Mouse (Mus musculus): ENCODE results near the gene Tmem80. TPM values are rescaled to one million over a fixed set of nuclear protein-coding genes. Genes with fewer than 3 reads are reported as not detected.

Tmem80 gene
- polyA plus RNA-seq, 1 experiment: not detected

DNA sequence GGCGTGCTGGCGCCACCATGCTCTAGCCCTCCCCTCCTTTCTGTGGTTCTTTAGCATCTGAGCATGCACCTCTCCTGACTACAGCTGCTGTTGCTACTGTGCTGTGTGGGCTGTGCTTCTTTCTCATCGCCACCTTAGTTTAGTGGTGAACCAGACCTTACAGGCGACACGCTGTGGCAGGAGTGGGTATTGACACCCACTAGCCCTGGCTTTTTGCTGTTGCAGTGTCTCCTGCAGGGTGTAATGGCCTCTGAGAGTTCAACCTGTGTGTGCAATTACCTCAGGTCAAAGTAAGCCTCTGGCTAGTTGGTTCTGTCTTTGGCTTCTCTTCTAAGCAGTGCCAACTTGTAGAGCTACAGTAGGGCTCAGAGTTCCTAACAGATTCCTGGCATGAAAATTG lies 11.6 kb upstream of the Tmem80 start:
- WGBS: 66% methylated on average over 5 of the region's 5 CpGs
- no peak for TF ChIP-seq POLR2A (IDR thresholded peaks at IDR 0.05; ENCODE audit: insufficient read depth, low read depth, low read length)
- TF ChIP-seq CTCF (IDR thresholded peaks at IDR 0.05; ENCODE audit: insufficient read depth, low read depth, low read length): no peak
- H3K4me3 ChIP-seq (ENCODE audit: insufficient read depth, low read depth, low read length): no peak overlapping the region

DNA sequence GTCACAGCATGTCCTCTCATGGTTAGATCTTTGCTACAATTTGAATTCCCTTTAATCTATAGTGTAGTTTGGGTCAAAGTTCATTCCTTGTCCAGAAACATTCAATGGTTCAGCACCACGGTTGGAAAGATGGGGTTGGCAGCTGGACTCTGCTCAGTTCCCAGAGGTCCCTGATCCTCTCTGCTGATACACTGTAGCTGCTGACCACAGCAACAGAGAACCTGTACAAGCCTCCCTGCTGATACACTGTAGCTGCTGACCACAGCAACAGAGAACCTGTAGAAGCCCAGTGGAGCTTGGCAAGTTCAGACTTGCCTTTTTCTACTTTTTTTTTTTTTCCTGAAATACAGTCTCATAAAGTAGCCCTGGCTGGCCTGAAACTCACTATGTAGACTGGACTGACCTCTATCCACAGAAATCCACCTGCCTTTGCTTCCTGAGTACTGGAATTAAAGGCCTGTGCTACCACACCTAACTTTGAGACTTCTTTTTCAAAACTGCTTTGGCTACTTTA lies 9.9 kb upstream of the Tmem80 start:
- Histone ChIP-seq H3K27ac (ENCODE audit: insufficient read depth, low read depth, low read length) (no peak overlapping the region), H3K4me3 (ENCODE audit: insufficient read depth, low read depth, low read length) (no peak overlapping the region), H3K4me1 (ENCODE audit: control insufficient read depth, insufficient read depth, low read length) (no peaks in the 10 kb centered on the region)
- TF ChIP-seq CTCF (IDR thresholded peaks at IDR 0.05; ENCODE audit: insufficient read depth, low read depth, low read length): no peak
- no peak for TF ChIP-seq POLR2A (IDR thresholded peaks at IDR 0.05; ENCODE audit: insufficient read depth, low read depth, low read length)
- 68% methylated on average over 1 of the region's 1 CpGs for WGBS

More for the DNA sequence above, 11.6 kb upstream of the Tmem80 start:
- H3K27ac ChIP-seq (ENCODE audit: insufficient read depth, low read depth, low read length): no peak overlapping the region
- H3K4me1 ChIP-seq (ENCODE audit: control insufficient read depth, insufficient read depth, low read length): no peaks in the 10 kb centered on the region

DNA sequence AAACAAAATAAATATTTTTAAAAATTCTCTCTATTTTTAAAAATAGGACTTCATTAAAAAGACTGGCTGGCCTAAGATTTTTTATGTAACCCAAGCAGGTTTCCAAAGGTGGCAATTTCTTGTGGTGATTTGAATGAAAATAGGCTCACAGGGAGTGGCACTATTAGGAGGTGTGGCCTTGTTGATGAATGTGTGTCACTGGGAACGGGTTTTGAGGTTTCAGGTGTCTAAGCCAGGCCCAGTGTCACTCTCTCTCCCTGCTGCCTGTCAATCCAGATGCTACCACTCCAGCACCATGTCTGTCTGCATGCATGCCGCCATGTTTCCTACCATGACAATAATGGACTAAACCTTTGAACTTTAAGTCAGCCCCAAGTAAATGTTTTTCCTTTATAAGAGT lies 8.1 kb upstream of the Tmem80 start:
- no peak overlapping the region for H3K27ac ChIP-seq (ENCODE audit: insufficient read depth, low read depth, low read length)
- H3K4me1 ChIP-seq (ENCODE audit: control insufficient read depth, insufficient read depth, low read length): no peaks in the 10 kb centered on the region
- no peak overlapping the region for H3K4me3 ChIP-seq (ENCODE audit: insufficient read depth, low read depth, low read length)
- TF ChIP-seq POLR2A (IDR thresholded peaks at IDR 0.05; ENCODE audit: insufficient read depth, low read depth, low read length) (no peak), CTCF (IDR thresholded peaks at IDR 0.05; ENCODE audit: insufficient read depth, low read depth, low read length) (no peak)
- 80% methylated on average over 2 of the region's 2 CpGs for WGBS

DNA sequence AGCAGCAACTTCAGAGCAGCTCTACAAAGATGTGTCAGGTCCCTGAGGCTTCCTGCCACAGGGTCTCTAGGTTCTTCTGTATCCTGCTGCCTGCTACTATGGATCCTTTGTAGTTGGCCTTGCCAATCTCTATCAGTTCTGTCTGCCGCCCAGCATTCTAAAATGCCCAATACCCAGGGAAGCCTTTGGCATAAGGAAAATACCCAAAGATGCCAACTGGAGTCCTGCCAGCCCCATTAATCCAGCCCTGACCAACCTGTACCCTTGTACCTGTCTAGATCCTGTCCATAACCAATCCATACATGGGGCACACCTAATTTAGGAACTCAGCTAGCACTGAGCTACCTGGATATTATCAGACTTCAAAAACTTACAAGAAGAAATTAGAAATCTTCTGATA lies 2.9 kb upstream of the Tmem80 start:
- no peak for TF ChIP-seq CTCF (IDR thresholded peaks at IDR 0.05; ENCODE audit: insufficient read depth, low read depth, low read length)
- TF ChIP-seq POLR2A (IDR thresholded peaks at IDR 0.05; ENCODE audit: insufficient read depth, low read depth, low read length): no peak
- no peak overlapping the region for H3K4me3 ChIP-seq (ENCODE audit: insufficient read depth, low read depth, low read length)
- no peak overlapping the region for H3K27ac ChIP-seq (ENCODE audit: insufficient read depth, low read depth, low read length)
- 58% methylated on average over 1 of the region's 1 CpGs for WGBS
- H3K4me1 ChIP-seq (ENCODE audit: control insufficient read depth, insufficient read depth, low read length): peaks cover 9% of the 10 kb centered on the region

DNA sequence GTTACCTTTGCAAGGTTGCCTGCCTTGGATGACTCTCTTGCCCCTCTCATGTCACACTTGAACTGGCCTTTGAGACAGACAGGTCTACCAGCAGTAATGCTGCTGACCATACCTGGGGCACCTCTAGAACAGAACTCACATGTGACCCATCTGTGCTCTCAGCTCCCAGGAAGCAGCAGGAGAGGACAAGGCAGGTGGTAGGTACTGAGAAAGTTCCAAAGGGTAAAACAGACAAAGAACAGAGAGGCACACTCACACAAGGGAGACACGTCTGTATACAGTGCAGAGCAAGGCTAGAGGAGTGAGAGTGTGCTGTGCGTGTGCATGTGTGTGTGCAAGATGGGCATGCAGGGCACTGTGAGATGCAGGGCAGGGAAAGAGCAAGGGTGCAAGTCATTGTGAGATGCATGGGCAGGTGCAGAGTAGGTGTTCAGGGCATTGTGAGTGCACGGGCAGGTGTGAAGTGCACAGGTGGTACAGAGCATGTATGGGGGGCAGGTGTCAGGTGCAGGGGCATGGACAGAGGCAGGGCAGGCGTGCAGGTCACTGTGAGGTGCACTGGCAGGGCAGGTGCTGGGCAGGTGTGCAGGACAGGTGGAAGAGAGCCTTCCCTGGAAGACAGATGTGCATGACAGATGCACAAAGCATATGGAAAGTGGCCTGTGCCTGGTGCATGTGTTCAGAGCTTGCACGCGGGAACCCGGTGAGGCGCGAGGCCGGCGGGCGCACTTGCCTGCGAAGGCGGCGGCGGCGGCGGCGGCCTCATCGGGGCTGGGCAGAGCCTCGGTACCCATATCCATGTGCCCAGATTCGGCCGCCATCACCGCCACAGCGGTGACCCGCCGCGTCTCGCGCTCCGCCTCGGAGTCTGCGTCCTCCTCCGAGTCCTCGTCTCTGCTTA lies 743 bp upstream of the Tmem80 start:
- Histone ChIP-seq H3K27ac (ENCODE audit: insufficient read depth, low read depth, low read length) (peak overlapping the region; percentile 57; the same call in 1 of the 2 replicates), H3K4me1 (ENCODE audit: control insufficient read depth, insufficient read depth, low read length) (peaks cover 9% of the 10 kb centered on the region), H3K4me3 (ENCODE audit: insufficient read depth, low read depth, low read length) (peak overlapping the region; percentile 61)
- 7% methylated on average over 19 of the region's 35 CpGs for WGBS
- TF ChIP-seq POLR2A (IDR thresholded peaks at IDR 0.05; ENCODE audit: insufficient read depth, low read depth, low read length) (no peak), CTCF (IDR thresholded peaks at IDR 0.05; ENCODE audit: insufficient read depth, low read depth, low read length) (no peak)

DNA sequence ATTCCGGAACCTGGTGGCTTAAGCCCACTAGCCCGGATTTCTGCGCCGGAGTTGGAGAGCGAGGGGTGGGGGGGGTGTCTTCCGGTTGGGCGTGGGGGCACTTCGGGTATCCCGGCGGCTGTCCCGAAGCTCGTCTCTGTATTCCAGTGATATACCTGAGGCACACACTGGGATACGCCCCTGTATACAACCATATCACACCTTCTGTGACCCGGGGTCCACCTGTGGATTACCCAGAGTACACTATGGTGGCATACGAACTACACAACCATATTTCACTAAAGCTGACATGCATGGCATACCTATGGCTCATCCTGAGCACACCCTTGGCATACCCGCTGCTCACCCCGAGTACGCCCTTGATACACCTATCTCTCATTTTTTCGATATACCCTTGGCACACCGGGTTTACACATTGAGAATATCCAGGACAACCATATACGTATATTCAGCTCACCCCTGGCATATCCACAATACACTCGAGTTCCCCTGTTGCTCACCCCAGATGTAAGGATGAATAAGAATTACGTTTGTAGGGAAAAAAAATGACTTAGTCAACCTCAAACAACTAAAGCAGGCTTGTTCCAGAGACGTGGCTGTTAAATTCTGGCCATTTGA lies 943 bp downstream of the Tmem80 start:
- no peak for TF ChIP-seq CTCF (IDR thresholded peaks at IDR 0.05; ENCODE audit: insufficient read depth, low read depth, low read length)
- TF ChIP-seq POLR2A (IDR thresholded peaks at IDR 0.05; ENCODE audit: insufficient read depth, low read depth, low read length): no peak
- peak overlapping the region; percentile 61 for H3K4me3 ChIP-seq (ENCODE audit: insufficient read depth, low read depth, low read length)
- peaks cover 9% of the 10 kb centered on the region for H3K4me1 ChIP-seq (ENCODE audit: control insufficient read depth, insufficient read depth, low read length)
- peak overlapping the region; percentile 64 for H3K27ac ChIP-seq (ENCODE audit: insufficient read depth, low read depth, low read length)
- WGBS: 11% methylated on average over 24 of the region's 24 CpGs

DNA sequence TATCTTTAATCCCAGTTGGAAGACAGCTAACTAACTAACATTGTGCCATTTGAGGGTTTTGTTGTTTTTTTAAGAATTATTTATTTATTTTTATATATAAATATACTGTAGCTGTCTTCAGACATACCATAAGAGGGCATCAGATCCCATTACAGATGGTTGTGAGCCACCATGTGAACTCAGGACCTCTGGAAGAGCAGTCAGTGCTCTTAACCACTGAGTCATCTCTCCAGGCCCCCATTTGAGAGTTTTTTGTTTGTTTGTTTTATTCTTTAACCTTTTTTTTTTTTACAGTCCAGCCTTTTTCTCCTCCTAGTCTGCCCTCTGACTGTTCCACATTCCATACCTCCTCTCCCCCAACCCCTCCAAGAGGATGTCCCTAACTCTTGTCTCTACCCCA lies 3.2 kb downstream of the Tmem80 start:
- peaks cover 12% of the 10 kb centered on the region for H3K4me1 ChIP-seq (ENCODE audit: control insufficient read depth, insufficient read depth, low read length)
- no peak overlapping the region for H3K4me3 ChIP-seq (ENCODE audit: insufficient read depth, low read depth, low read length)
- no peak overlapping the region for H3K27ac ChIP-seq (ENCODE audit: insufficient read depth, low read depth, low read length)
- TF ChIP-seq POLR2A (IDR thresholded peaks at IDR 0.05; ENCODE audit: insufficient read depth, low read depth, low read length) (no peak), CTCF (IDR thresholded peaks at IDR 0.05; ENCODE audit: insufficient read depth, low read depth, low read length) (no peak)

DNA sequence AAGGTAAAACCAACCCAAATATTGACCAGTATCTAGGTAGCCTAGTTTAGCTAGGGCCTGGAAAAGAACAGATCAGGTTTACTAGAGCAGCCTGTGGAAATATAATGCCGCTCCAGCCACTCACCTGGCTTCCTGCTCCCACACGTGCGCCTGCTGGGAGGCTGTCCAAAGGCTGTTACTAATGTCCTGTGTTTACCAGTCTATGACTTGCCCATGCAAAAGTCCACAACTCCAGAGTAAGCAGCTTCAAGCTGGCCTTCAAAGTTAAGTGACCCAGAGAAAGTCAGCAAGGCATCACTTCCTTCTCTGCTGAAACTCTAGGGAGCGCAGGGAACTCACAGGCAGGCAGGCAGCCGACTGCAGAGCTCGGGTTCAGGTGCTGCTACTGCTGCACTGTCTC lies 4.5 kb downstream of the Tmem80 start:
- no peak overlapping the region for H3K27ac ChIP-seq (ENCODE audit: insufficient read depth, low read depth, low read length)
- H3K4me1 ChIP-seq (ENCODE audit: control insufficient read depth, insufficient read depth, low read length): peaks cover 3% of the 10 kb centered on the region; the same call in 1 of the 2 replicates
- TF ChIP-seq CTCF (IDR thresholded peaks at IDR 0.05; ENCODE audit: insufficient read depth, low read depth, low read length) (no peak), POLR2A (IDR thresholded peaks at IDR 0.05; ENCODE audit: insufficient read depth, low read depth, low read length) (no peak)
- WGBS: 82% methylated on average over 6 of the region's 6 CpGs
- no peak overlapping the region for H3K4me3 ChIP-seq (ENCODE audit: insufficient read depth, low read depth, low read length)

DNA sequence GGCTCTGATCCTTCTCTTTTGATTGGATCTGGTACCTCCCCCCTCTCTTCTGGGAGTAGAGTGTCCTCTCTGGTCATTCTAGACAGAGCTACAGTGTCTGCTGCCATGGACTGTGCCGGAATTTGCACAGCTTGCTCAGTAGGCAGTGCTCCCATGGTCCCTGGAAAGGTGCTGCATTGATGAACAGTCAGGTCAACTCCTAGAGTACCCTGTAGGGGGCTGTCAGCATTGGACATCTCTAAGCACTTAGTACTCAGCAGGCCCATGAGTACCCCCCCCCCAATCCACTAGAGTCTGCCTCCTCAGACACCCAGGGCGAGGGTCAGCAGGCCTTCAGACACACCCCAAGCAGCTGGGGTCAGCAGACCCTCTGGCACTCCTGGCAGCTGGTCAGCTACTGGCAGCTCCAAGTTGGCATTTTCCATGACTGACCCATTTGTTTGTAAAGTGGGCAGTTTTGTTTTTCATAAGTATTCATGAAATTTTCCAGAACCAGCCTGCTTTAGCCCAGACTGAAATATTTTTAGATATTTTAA lies 7.6 kb downstream of the Tmem80 start:
- 48% methylated on average over 2 of the region's 2 CpGs for WGBS
- TF ChIP-seq CTCF (IDR thresholded peaks at IDR 0.05; ENCODE audit: insufficient read depth, low read depth, low read length): no peak
- no peak for TF ChIP-seq POLR2A (IDR thresholded peaks at IDR 0.05; ENCODE audit: insufficient read depth, low read depth, low read length)
- Histone ChIP-seq H3K27ac (ENCODE audit: insufficient read depth, low read depth, low read length) (no peak overlapping the region), H3K4me1 (ENCODE audit: control insufficient read depth, insufficient read depth, low read length) (peaks cover 12% of the 10 kb centered on the region), H3K4me3 (ENCODE audit: insufficient read depth, low read depth, low read length) (no peak overlapping the region)

All from olfactory bulb, adult 2 months (tissue).